Mouse (Mus musculus) heart, adult 2 months (tissue): ENCODE data around the gene Aip. TPM values are rescaled to one million over a fixed set of nuclear protein-coding genes. Genes with fewer than 3 reads are reported as not detected.

Source experiments
- DNase-seq, 2 experiments: peaks; one replicate each; pipeline ENCODE4 v3.0.0; 2021
- H3K27ac ChIP-seq: fragments of 200-600 bp; 2 replicates; pipeline ENCODE4 v1.8.1; 2022
- H3K27me3 ChIP-seq: fragments of 200-500 bp; 2 replicates; pipeline ENCODE4 v1.6.1; 2012; ENCODE audit warnings: mild to moderate bottlenecking, low read length, inconsistent platforms, mixed read lengths; ENCODE audit not compliant: control insufficient read depth, insufficient read depth
- H3K36me3 ChIP-seq: fragments of 200-500 bp; 2 replicates; pipeline ENCODE4 v1.6.1; 2012; ENCODE audit warnings: low read length, inconsistent platforms; ENCODE audit not compliant: control insufficient read depth, insufficient read depth
- H3K4me1 ChIP-seq: fragments of 200-500 bp; 2 replicates; pipeline ENCODE4 v1.6.1; 2011; ENCODE audit warnings: low read length; ENCODE audit not compliant: control insufficient read depth, insufficient read depth
- H3K4me3 ChIP-seq: fragments of 200-600 bp; 2 replicates; pipeline ENCODE4 v1.8.1; 2022
- H3K79me2 ChIP-seq: fragments of 200-500 bp; replicated peaks from 2 replicates; pipeline ENCODE4 v1.6.1; 2012; ENCODE audit warnings: mild to moderate bottlenecking, inconsistent platforms, low read length, moderate library complexity, mixed read lengths; ENCODE audit not compliant: control insufficient read depth, insufficient read depth
- H3K9ac ChIP-seq: fragments of 200-500 bp; 2 replicates; pipeline ENCODE4 v1.6.1; 2012; ENCODE audit warnings: low read depth, mild to moderate bottlenecking, control low read depth, inconsistent platforms, low read length, mixed read lengths
- CTCF ChIP-seq: fragments of 200-600 bp; IDR thresholded peaks from 2 replicates; pipeline ENCODE4 v1.8.1; 2022; ENCODE audit warnings: antibody characterized with exemption, mild to moderate bottlenecking, moderate library complexity
- EP300 ChIP-seq: fragments of 200-500 bp; IDR thresholded peaks from 2 replicates; pipeline ENCODE4 v1.6.1; 2011; ENCODE audit warnings: low read depth, low read length, control low read depth; ENCODE audit not compliant: insufficient read depth
- POLR2A ChIP-seq: fragments of 200-500 bp; IDR thresholded peaks from 2 replicates; pipeline ENCODE4 v1.6.1; 2011; ENCODE audit warnings: mild to moderate bottlenecking, low read depth, low read length, control low read depth; ENCODE audit not compliant: insufficient read depth
- whole genome bisulfite sequencing: fragments of 180-500 bp; shearing (Covaris S2); methylation state at CpG from one replicate; pipeline ENCODE4 v1.1.7; 2018; 5-methylcytosine and 5-hydroxymethylcytosine counted together
- intact Hi-C: fragments of 180-260 bp; cut with DNase I; formaldehyde crosslinking; loops from one replicate; pipeline ENCODE4 v1.15.1; 2025
- polyA plus RNA-seq: library from polyadenylated mRNA; depleted of rRNA; stranded (reverse); fragments of >200 nt; gene quantifications from 2 replicates; pipeline ENCODE4 v1.2.3, GENCODE M21; 2012
- total RNA-seq, 2 experiments: library from RNA; stranded (reverse); gene quantifications; 2 replicates each; pipeline ENCODE4 v1.2.3; 2021

Gene Aip
- total and polyA plus RNA-seq, 3 experiments, result 55.1 to 69.4 (median 60.6) TPM

- intact Hi-C loops, result no loop called here
- 46% methylated on average over 8 of the region's 8 CpGs for WGBS
- Histone ChIP-seq H3K36me3 (no peaks in the 10 kb centered on the region), H3K27ac (no peak overlapping the region), H3K9ac (no peak overlapping the region), H3K79me2 (no peaks in the 10 kb centered on the region), H3K27me3 (no peaks in the 10 kb centered on the region), H3K4me3 (no peak overlapping the region), H3K4me1 (no peaks in the 10 kb centered on the region)
- no peak for DNase-seq
- TF ChIP-seq CTCF (peak; percentile 26; the same call in 1 of the 2 replicates), EP300 (no peak)
Observed at GRCm38 (mm10) chr19:4080511-4081009, 45.1 kb downstream of the Aip start.

GRCm38 (mm10) chr19:4079594-4079993, 46.1 kb downstream of the Aip start:
- H3K27me3 ChIP-seq, result no peaks in the 10 kb centered on the region
- H3K79me2 ChIP-seq, result no peaks in the 10 kb centered on the region
- H3K27ac ChIP-seq, result no peak overlapping the region
- no peak for DNase-seq
- no peak overlapping the region for H3K4me3 ChIP-seq
- TF ChIP-seq EP300 (no peak), CTCF (no peak), POLR2A (no peak)
- intact Hi-C loops, result no loop called here
- no peaks in the 10 kb centered on the region for H3K36me3 ChIP-seq
- H3K9ac ChIP-seq, result no peak overlapping the region
- H3K4me1 ChIP-seq, result no peaks in the 10 kb centered on the region
- 68% methylated on average over 1 of the region's 1 CpGs for WGBS

GRCm38 (mm10) chr19:4075531-4075930, 50.1 kb downstream of the Aip start:
- intact Hi-C loops, result no loop called here
- no peaks in the 10 kb centered on the region for H3K79me2 ChIP-seq
- no peak overlapping the region for H3K4me3 ChIP-seq
- no peaks in the 10 kb centered on the region for H3K27me3 ChIP-seq
- H3K9ac ChIP-seq, result no peak overlapping the region
- no peaks in the 10 kb centered on the region for H3K36me3 ChIP-seq
- no peaks in the 10 kb centered on the region for H3K4me1 ChIP-seq
- no peak overlapping the region for H3K27ac ChIP-seq
- no peak for DNase-seq
- 94% methylated on average over 1 of the region's 1 CpGs for WGBS
- no peak for TF ChIP-seq EP300
- TF ChIP-seq CTCF, result no peak
- no peak for TF ChIP-seq POLR2A

GRCm38 (mm10) chr19:4072706-4073424, 52.8 kb downstream of the Aip start:
- H3K79me2 ChIP-seq, result no peaks in the 10 kb centered on the region
- no peaks in the 10 kb centered on the region for H3K27me3 ChIP-seq
- H3K4me1 ChIP-seq, result no peaks in the 10 kb centered on the region
- no peak overlapping the region for H3K9ac ChIP-seq
- TF ChIP-seq POLR2A (no peak), EP300 (no peak), CTCF (no peak)
- H3K36me3 ChIP-seq, result no peaks in the 10 kb centered on the region
- no peak for DNase-seq
- no peak overlapping the region for H3K27ac ChIP-seq
- WGBS, result 88% methylated on average over 6 of the region's 6 CpGs
- H3K4me3 ChIP-seq, result no peak overlapping the region
- intact Hi-C loops, result no loop called here

- TF ChIP-seq CTCF (no peak), POLR2A (no peak), EP300 (no peak)
- no peak overlapping the region for H3K4me3 ChIP-seq
- no peaks in the 10 kb centered on the region for H3K36me3 ChIP-seq
- intact Hi-C loops, result no loop called here
- WGBS, result 92% methylated on average over 6 of the region's 6 CpGs
- DNase-seq, result no peak
- H3K9ac ChIP-seq, result no peak overlapping the region
- no peaks in the 10 kb centered on the region for H3K79me2 ChIP-seq
- no peaks in the 10 kb centered on the region for H3K27me3 ChIP-seq
- no peaks in the 10 kb centered on the region for H3K4me1 ChIP-seq
- no peak overlapping the region for H3K27ac ChIP-seq
Observed at GRCm38 (mm10) chr19:4071406-4071805, 54.3 kb downstream of the Aip start.

- intact Hi-C loops, result no loop called here
- H3K4me3 ChIP-seq, result no peak overlapping the region
- H3K79me2 ChIP-seq, result no peaks in the 10 kb centered on the region
- no peak overlapping the region for H3K9ac ChIP-seq
- WGBS, result 74% methylated on average over 8 of the region's 8 CpGs
- H3K4me1 ChIP-seq, result no peaks in the 10 kb centered on the region; the same call in 1 of the 2 replicates
- no peak overlapping the region for H3K27ac ChIP-seq
- no peaks in the 10 kb centered on the region for H3K27me3 ChIP-seq
- no peaks in the 10 kb centered on the region for H3K36me3 ChIP-seq
- DNase-seq, result no peak
- TF ChIP-seq CTCF, result no peak
- TF ChIP-seq EP300, result no peak
- no peak for TF ChIP-seq POLR2A
Observed at GRCm38 (mm10) chr19:4070756-4071155, 54.9 kb downstream of the Aip start.
